Mouse (Mus musculus) central nervous system, embryonic 18 days (tissue): Measurements from ENCODE around the gene Olfr675. TPM values are rescaled to one million over a fixed set of nuclear protein-coding genes. Genes with fewer than 3 reads are reported as not detected.

Experiments
- polyA plus RNA-seq: library from polyadenylated mRNA; depleted of rRNA; stranded (reverse); fragments of >200 nt; gene quantifications from 2 replicates; pipeline ENCODE4 v1.2.3, GENCODE M21; 2012; rRNA removed

Olfr675 gene
- not detected in 2 replicates for polyA plus RNA-seq

GRCm38 (mm10) chr7:105028360-105028759 is at the start of gene Olfr675:
Olfr675 (minus strand) TSS chr7:105028460.

DNA sequence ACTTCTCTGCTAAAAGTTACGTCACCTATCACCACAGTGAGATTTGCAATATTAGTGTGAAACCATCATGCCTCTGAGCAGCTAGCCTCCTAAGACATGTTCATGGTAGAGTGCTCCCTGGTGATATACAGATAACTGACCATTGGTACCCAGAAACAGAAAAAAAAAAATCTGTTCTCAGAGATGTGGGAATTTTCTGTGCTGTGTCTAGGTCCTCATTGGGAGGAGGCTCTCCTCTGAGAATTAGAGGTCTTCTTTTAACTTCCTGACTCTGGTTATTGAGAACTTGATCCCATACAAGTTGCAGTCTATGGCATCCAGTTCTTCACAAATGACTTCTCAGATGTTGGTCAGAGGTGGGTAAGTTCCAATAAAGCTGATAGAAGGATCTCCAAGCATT is 35.9 kb upstream of the Olfr675 start, which contains the start of gene Olfr678:
Olfr678 (plus strand) TSS at position 301 of the 400 bp plus-strand sequence.

DNA sequence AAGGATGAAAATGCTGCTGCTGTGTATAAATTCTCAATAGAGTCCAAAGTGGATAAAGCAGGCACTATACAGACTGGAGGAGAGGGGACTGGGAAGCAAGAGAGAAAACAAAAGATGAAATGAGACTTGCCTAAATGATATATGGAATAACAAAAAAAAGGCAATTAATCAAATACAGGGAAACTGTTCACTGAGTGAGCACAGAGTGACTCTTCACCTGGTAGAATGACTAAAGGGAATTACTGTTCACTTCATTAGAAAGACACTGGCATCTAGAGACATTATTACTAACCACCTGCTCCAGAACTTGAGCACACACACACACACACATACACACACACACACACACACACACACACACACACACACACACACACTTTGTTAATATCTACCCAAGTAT is 4.1 kb upstream of the Olfr675 start, which contains the start of gene Olfr676:
Olfr676 (plus strand) TSS at position 301 of the 400 bp plus-strand sequence.

GRCm38 (mm10) chr7:105001929-105002328 is 26.3 kb downstream of the Olfr675 start, which contains the start of gene Olfr672:
Olfr672 (minus strand) TSS chr7:105002029.

GRCm38 (mm10) chr7:104979026-104979425 is 49.2 kb downstream of the Olfr675 start, which contains the start of gene Olfr671:
Olfr671 (minus strand) TSS chr7:104979126.

Other genes with a start within 250 kb of the Olfr675 start
- not detected in 2 replicates for gene Usp17lb, start 185.9 kb downstream of the Olfr675 start, polyA plus RNA-seq
- gene Usp17la, start 171.5 kb downstream of the Olfr675 start, polyA plus RNA-seq = not detected in 2 replicates
- gene Olfr665, start 150.4 kb downstream of the Olfr675 start, polyA plus RNA-seq = not detected in 2 replicates
- gene Olfr666, start 132.5 kb downstream of the Olfr675 start, polyA plus RNA-seq = not detected in 2 replicates
- gene Olfr667, start 107.0 kb downstream of the Olfr675 start, polyA plus RNA-seq = not detected in 2 replicates
- gene Olfr668, start 100.4 kb downstream of the Olfr675 start, polyA plus RNA-seq = not detected in 2 replicates
- gene Olfr669, start 94.2 kb downstream of the Olfr675 start, polyA plus RNA-seq = not detected in 2 replicates
- gene Olfr670, start 65.8 kb downstream of the Olfr675 start, polyA plus RNA-seq = not detected in 2 replicates
- gene Olfr671, start 49.3 kb downstream of the Olfr675 start, polyA plus RNA-seq = not detected in 2 replicates
- gene Olfr672, start 26.4 kb downstream of the Olfr675 start, polyA plus RNA-seq = not detected in 2 replicates
- gene Olfr676, start 4.2 kb upstream of the Olfr675 start, polyA plus RNA-seq = not detected in 2 replicates
- gene Olfr677, start 22.9 kb upstream of the Olfr675 start, polyA plus RNA-seq = not detected in 2 replicates
- gene Olfr678, start 36.0 kb upstream of the Olfr675 start, polyA plus RNA-seq = not detected in 2 replicates
- not detected in 2 replicates for gene Olfr679, start 52.7 kb upstream of the Olfr675 start, polyA plus RNA-seq
- gene Olfr680-ps1, start 64.4 kb upstream of the Olfr675 start, polyA plus RNA-seq = not detected in 2 replicates
- not detected in 2 replicates for gene Olfr681, start 88.4 kb upstream of the Olfr675 start, polyA plus RNA-seq
- not detected in 2 replicates for gene Olfr683, start 118.6 kb upstream of the Olfr675 start, polyA plus RNA-seq
- not detected in 2 replicates for gene Olfr684, start 135.2 kb upstream of the Olfr675 start, polyA plus RNA-seq
- not detected in 2 replicates for gene Olfr685, start 157.6 kb upstream of the Olfr675 start, polyA plus RNA-seq
- gene Olfr686, start 179.0 kb upstream of the Olfr675 start, polyA plus RNA-seq = not detected in 2 replicates